Mouse (Mus musculus): ENCODE results near the gene Cox4i2. TPM values are rescaled to one million over a fixed set of nuclear protein-coding genes. Genes with fewer than 3 reads are reported as not detected.
A peak's percentile ranks its signal among the peaks of the same experiment; 100 is the strongest.

Gene Cox4i2
- polyA plus RNA-seq, 1 experiment from 2014 or later = 0.14 TPM

GRCm38 (mm10) chr2:152793381-152793780 is 39.4 kb downstream of the Cox4i2 start:
- ATAC-seq = no peak
- no peak for TF ChIP-seq CTCF (IDR thresholded peaks at IDR 0.05)
- no peaks in the 10 kb centered on the region for H3K27me3 ChIP-seq
- in situ Hi-C loops (cut with MboI; ENCODE audit: low pct_unique_long_range_greater_than_20kb) = no loop called here
- ChIA-PET POLR2A (interaction anchor here (1.0 to 1.5 kb wide), 3 partner anchors 13 to 18 kb away, joined by 3 to 5 read pairs (median 3); no protein-coding TSS in a partner anchor), CTCF (interaction anchor here (1.9 to 2.8 kb wide), 2 partner anchors 12 to 26 kb away, joined by 6 to 15 read pairs; no protein-coding TSS in a partner anchor)
- DNase-seq (ENCODE audit: low read depth, low spot score) = no peak

- ChIA-PET POLR2A (interaction anchor here (1.0 to 1.5 kb wide), 3 partner anchors 12 to 116 kb away, joined by 3 to 5 read pairs (median 3); no protein-coding TSS in a partner anchor), CTCF (interaction anchor here (1.1 to 2.8 kb wide), 4 partner anchors 10 to 27 kb away, joined by 3 to 15 read pairs (median 5); no protein-coding TSS in a partner anchor)
- DNase-seq (ENCODE audit: low read depth, low spot score) (no peak), ATAC-seq (peak; percentile 23)
- no peaks in the 10 kb centered on the region for H3K27me3 ChIP-seq
- in situ Hi-C loops (cut with MboI; ENCODE audit: low pct_unique_long_range_greater_than_20kb) = no loop called here
- no peak for TF ChIP-seq CTCF (IDR thresholded peaks at IDR 0.05)
These were observed 40.4 kb downstream of the Cox4i2 start for GRCm38 (mm10) chr2:152794281-152794827.

DNA sequence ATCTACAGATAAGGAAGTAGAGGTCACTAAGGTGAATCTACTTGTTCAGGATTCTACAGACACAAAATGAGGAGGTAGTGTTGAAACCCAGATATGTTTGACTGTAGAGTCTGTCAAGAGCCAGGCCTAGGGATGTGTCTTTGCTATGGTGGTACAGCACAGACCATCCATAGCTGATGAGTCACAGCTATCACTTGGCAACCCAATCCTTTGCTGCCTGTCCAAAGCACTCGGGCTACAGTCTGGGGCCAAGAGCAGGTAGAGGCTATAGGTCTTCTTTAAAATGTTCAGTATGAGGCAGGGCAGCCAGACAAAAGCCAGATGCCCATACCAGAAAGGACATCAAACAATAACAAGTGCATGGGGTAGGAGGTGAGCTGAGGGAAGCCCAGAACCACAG is 43.6 kb downstream of the Cox4i2 start:
- no peak for ATAC-seq
- no peaks in the 10 kb centered on the region for H3K27me3 ChIP-seq
- ChIA-PET CTCF (interaction anchor here (1.2 to 1.4 kb wide), 3 partner anchors 9 to 28 kb away, joined by 3 to 4 read pairs (median 3); no protein-coding TSS in a partner anchor), POLR2A (interaction anchor here (0.8 kb wide), 1 partner anchor 22 kb away, joined by 4 read pairs; no protein-coding TSS in a partner anchor)
- in situ Hi-C loops (cut with MboI; ENCODE audit: low pct_unique_long_range_greater_than_20kb) = no loop called here
- no peak for TF ChIP-seq CTCF (IDR thresholded peaks at IDR 0.05)
- DNase-seq (ENCODE audit: low read depth, low spot score) = no peak

DNA sequence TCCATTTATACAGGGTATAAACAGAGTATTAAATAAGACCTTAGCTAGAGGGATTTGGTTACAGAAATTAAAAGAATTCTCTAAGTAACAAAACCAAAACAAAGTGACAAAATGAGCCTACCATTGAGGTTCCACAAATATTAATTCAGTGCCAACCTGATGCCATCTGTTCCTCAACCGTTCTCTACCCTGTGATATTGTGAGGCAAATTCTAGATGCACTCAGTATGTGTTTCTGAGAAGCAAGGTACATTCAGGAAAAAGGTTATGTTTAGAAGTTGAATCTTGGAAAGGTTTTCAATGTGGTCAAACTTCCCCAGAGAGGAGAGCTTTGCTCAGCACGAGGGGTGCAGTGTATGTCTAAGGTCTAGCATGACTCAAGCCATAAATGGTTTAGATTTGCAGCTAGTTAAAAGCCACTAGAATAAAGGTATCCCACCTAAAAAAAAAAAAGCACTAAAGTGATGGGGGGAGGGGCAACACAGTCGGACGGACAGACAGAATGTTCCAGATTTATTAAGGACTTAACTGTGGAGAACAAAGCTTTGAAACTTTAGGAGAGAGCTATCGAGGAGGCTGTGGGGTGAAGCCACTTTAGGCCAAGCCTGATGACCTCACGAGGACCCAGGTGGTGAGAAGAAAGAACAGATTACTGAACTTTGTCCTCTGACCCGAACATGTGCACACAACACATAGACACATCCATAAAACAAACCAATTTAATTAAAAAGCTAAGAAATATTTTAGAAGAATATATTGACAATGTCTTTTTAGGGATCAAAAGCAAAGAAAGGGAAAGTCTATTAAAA is 46.2 kb downstream of the Cox4i2 start:
- ATAC-seq = no peak
- no peak for DNase-seq (ENCODE audit: low read depth, low spot score)
- CTCF ChIA-PET = interaction anchor here (0.9 kb wide), 1 partner anchor 9 kb away, joined by 3 read pairs; no protein-coding TSS in a partner anchor
- TF ChIP-seq CTCF (IDR thresholded peaks at IDR 0.05) = no peak
- H3K27me3 ChIP-seq = no peaks in the 10 kb centered on the region
- POLR2A ChIA-PET = interaction anchor here (0.9 to 1.9 kb wide), 4 partner anchors 18 to 64 kb away, joined by 3 to 6 read pairs (median 4); no protein-coding TSS in a partner anchor
- in situ Hi-C loops (cut with MboI; ENCODE audit: low pct_unique_long_range_greater_than_20kb) = no loop called here

DNA sequence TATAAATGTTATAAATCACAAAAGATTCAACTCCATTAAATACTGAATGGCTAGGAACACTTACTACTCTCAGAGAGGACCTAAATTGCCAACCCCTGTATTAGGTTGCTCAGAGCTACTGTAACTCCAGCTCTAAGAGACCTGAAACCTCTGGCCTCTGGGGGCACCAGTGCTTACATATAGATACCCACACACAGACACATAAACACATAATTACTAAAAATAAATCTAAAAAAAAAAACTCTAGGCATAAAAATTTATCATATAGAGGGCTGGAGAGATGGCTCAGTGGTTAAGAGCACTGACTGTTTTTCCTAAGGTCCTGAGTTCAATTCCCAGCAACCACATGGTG is 46.8 kb downstream of the Cox4i2 start:
- ChIA-PET CTCF (interaction anchor here (0.9 kb wide), 1 partner anchor 8 kb away, joined by 3 read pairs; no protein-coding TSS in a partner anchor), POLR2A (interaction anchor here (0.9 to 1.9 kb wide), 4 partner anchors 19 to 64 kb away, joined by 3 to 6 read pairs (median 4); no protein-coding TSS in a partner anchor)
- ATAC-seq = no peak
- in situ Hi-C loops (cut with MboI; ENCODE audit: low pct_unique_long_range_greater_than_20kb) = no loop called here
- no peak for TF ChIP-seq CTCF (IDR thresholded peaks at IDR 0.05)
- no peaks in the 10 kb centered on the region for H3K27me3 ChIP-seq
- DNase-seq (ENCODE audit: low read depth, low spot score) = no peak

DNA sequence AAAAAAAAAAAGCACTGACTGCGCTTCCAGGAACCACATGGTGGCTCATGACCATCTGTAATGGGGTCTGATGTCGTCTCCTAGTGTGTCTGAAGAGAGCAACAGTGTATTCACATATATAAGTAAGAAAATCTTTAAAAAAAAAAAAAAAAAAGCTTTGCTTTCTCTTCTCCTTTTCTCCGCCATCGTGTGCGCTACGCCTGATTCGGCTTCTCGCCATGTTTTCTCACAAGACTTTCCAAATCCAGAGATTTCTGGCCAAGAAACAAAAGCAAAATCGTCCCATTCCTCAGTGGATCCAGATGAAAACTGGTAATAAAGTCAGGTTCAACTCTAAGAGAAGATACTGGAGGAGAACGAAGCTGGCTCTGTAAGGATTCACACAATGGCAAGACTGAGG is 48.3 kb downstream of the Cox4i2 start:
- in situ Hi-C loops (cut with MboI; ENCODE audit: low pct_unique_long_range_greater_than_20kb) = no loop called here
- CTCF ChIA-PET = interaction anchor here (1.0 kb wide), 1 partner anchor 10 kb away, joined by 3 read pairs; no protein-coding TSS in a partner anchor
- POLR2A ChIA-PET = interaction anchor here (0.7 to 0.8 kb wide), 2 partner anchors 34 to 35 kb away, joined by 3 read pairs; no protein-coding TSS in a partner anchor
- no peak for DNase-seq (ENCODE audit: low read depth, low spot score)
- no peaks in the 10 kb centered on the region for H3K27me3 ChIP-seq
- no peak for ATAC-seq
- no peak for TF ChIP-seq CTCF (IDR thresholded peaks at IDR 0.05)

GRCm38 (mm10) chr2:152803081-152803480 is 49.1 kb downstream of the Cox4i2 start:
- in situ Hi-C loops (cut with MboI; ENCODE audit: low pct_unique_long_range_greater_than_20kb) = no loop called here
- H3K27me3 ChIP-seq = no peaks in the 10 kb centered on the region
- ATAC-seq (no peak), DNase-seq (ENCODE audit: low read depth, low spot score) (no peak)
- TF ChIP-seq CTCF (IDR thresholded peaks at IDR 0.05) = no peak
- CTCF ChIA-PET = interaction anchor here (3.9 kb wide), 1 partner anchor 10 kb away, joined by 15 read pairs; no protein-coding TSS in a partner anchor
- POLR2A ChIA-PET = interaction anchor here (0.7 to 1.4 kb wide), 3 partner anchors 25 to 35 kb away, joined by 3 to 4 read pairs (median 3); no protein-coding TSS in a partner anchor

DNA sequence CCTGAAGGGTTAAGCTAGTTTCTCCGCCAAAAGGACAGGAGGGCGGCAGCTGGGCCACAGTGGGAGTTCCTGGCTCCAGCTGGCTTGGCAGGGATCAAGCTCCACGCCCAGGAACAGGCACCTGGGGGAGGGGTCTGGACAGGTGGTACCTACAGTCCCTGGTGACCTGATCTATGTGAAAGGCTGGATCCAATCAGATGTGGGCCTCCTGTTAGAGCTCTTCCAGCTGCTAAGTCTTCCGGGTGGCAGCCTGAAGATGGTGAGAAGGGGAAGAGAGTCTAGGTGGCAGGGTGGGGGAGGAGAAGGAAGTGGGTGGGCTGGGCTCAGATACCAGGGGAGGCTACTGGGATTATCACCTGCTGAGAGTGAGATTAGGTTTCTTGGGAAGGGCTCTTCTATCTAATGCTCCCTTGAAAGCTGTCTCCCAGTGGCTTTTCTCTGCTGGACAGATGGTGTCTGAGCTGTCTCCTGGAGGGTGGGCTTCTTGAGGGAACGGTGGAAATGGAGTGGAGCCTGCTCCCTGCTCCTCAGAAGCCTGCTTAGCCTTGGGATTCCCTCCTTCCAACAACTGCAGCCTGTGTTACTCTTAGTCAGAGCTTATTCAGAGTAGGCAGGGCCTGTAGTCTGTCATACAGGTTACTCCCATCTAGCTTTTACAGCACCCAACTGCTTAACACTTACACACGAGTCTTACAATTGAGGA is 50.6 kb downstream of the Cox4i2 start:
- no peaks in the 10 kb centered on the region for H3K27me3 ChIP-seq
- POLR2A ChIA-PET = interaction anchor here (0.7 to 1.5 kb wide), 4 partner anchors 21 to 68 kb away, joined by 3 to 4 read pairs (median 3); partner anchors contain the start of gene Id1
- in situ Hi-C loops (cut with MboI; ENCODE audit: low pct_unique_long_range_greater_than_20kb) = no loop called here
- TF ChIP-seq CTCF (IDR thresholded peaks at IDR 0.05) = no peak
- ATAC-seq (no peak), DNase-seq (ENCODE audit: low read depth, low spot score) (no peak)
- CTCF ChIA-PET = interaction anchor here (0.7 to 3.9 kb wide), 8 partner anchors 9 to 29 kb away, joined by 3 to 15 read pairs (median 3); no protein-coding TSS in a partner anchor

DNA sequence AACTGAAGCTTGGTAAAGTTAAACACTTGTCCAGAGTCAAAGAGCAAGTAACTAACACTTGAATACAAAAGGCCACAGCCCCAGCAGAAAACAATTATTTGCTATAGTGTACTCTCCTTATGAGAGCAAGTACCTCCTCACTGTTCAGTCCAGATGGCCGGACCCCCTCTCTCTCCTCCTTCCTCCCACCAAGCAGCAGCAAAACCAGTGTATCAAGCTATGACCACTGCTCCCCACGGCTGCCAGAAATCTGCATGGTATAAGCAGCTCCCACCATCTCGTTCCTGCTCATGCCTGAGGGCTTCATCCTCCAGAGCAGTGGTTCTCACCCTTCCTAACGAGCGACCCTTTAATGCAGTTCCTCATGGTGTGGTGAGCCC is 51.1 kb downstream of the Cox4i2 start:
- ChIA-PET CTCF (interaction anchor here (1.1 to 3.9 kb wide), 5 partner anchors 9 to 38 kb away, joined by 3 to 15 read pairs (median 6); no protein-coding TSS in a partner anchor), POLR2A (interaction anchor here (1.2 to 1.5 kb wide), 3 partner anchors 16 to 69 kb away, joined by 3 read pairs; partner anchors contain the start of gene Id1)
- in situ Hi-C loops (cut with MboI; ENCODE audit: low pct_unique_long_range_greater_than_20kb) = no loop called here
- DNase-seq (ENCODE audit: low read depth, low spot score) = no peak
- H3K27me3 ChIP-seq = no peaks in the 10 kb centered on the region
- ATAC-seq = no peak
- TF ChIP-seq CTCF (IDR thresholded peaks at IDR 0.05) = no peak

Measured in Patski (cell line).